Mouse (Mus musculus): ENCODE measurements around the gene Ankrd13b. TPM values are rescaled to one million over a fixed set of nuclear protein-coding genes. Genes with fewer than 3 reads are reported as not detected.

Ankrd13b gene
- polyA plus RNA-seq, 1 experiment from 2014 or later = 7.1 TPM

- ATAC-seq (ENCODE audit: borderline replicate concordance, extremely low read depth, low FRiP score, low TSS enrichment) = no peak
- Histone ChIP-seq H3K27ac (no peak overlapping the region), H3K4me3 (no peak overlapping the region), H3K27me3 (no peaks in the 10 kb centered on the region), H3K4me1 (peaks cover 23% of the 10 kb centered on the region), H3K4me2 (no peak overlapping the region), H3K9me3 (no peaks in the 10 kb centered on the region), H3K36me3 (peaks cover 61% of the 10 kb centered on the region), H3K9ac (no peak overlapping the region)
- 84% methylated on average over 22 of the region's 22 CpGs for WGBS
These were observed 16.0 kb upstream of the Ankrd13b start for GRCm38 (mm10) chr11:77505291-77505980.

GRCm38 (mm10) chr11:77504377-77504776 lies 14.9 kb upstream of the Ankrd13b start:
- peaks cover 71% of the 10 kb centered on the region for H3K36me3 ChIP-seq
- no peak overlapping the region for H3K27ac ChIP-seq
- WGBS = 86% methylated on average over 19 of the region's 19 CpGs
- H3K4me2 ChIP-seq = no peak overlapping the region
- H3K9me3 ChIP-seq = no peaks in the 10 kb centered on the region
- no peak overlapping the region for H3K9ac ChIP-seq
- no peak overlapping the region for H3K4me3 ChIP-seq
- ATAC-seq (ENCODE audit: borderline replicate concordance, extremely low read depth, low FRiP score, low TSS enrichment) = no peak
- no peaks in the 10 kb centered on the region for H3K27me3 ChIP-seq
- H3K4me1 ChIP-seq = peaks cover 25% of the 10 kb centered on the region

- H3K4me3 ChIP-seq = no peak overlapping the region
- no peak overlapping the region for H3K9ac ChIP-seq
- no peak overlapping the region for H3K4me2 ChIP-seq
- no peak overlapping the region for H3K27ac ChIP-seq
- no peaks in the 10 kb centered on the region for H3K9me3 ChIP-seq
- H3K36me3 ChIP-seq = peaks cover 73% of the 10 kb centered on the region
- ATAC-seq (ENCODE audit: borderline replicate concordance, extremely low read depth, low FRiP score, low TSS enrichment) = peak; percentile 12; the same call in 1 of the 2 replicates
- no peaks in the 10 kb centered on the region for H3K27me3 ChIP-seq
- peaks cover 24% of the 10 kb centered on the region for H3K4me1 ChIP-seq
- 73% methylated on average over 3 of the region's 3 CpGs for WGBS
These were observed 14.0 kb upstream of the Ankrd13b start for GRCm38 (mm10) chr11:77503511-77503910.

DNA sequence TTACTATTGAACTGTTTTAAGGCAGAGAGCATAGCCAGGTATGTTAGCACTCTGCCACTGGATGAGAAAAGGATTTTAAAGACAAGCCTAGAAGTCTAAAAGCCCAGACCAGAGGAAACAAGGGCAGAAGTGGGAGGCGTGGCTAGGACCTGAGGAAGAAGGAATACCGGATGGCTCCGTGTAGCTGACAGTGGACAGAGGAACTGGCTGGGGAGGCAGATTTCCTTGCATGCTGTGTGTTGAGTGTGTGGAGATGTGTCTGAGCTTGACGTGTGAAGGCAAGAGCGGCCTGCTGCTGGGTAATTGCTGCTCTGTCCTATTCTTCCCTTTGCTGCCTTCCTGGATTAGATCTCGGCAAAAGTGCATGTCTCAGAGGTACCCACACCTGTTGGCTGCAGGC lies 13.0 kb upstream of the Ankrd13b start:
- H3K9ac ChIP-seq = no peak overlapping the region
- H3K4me1 ChIP-seq = peaks cover 28% of the 10 kb centered on the region
- H3K4me3 ChIP-seq = no peak overlapping the region
- H3K36me3 ChIP-seq = peaks cover 69% of the 10 kb centered on the region
- no peak overlapping the region for H3K4me2 ChIP-seq
- H3K27ac ChIP-seq = no peak overlapping the region
- 75% methylated on average over 6 of the region's 6 CpGs for WGBS
- H3K9me3 ChIP-seq = no peaks in the 10 kb centered on the region
- H3K27me3 ChIP-seq = no peaks in the 10 kb centered on the region
- ATAC-seq (ENCODE audit: borderline replicate concordance, extremely low read depth, low FRiP score, low TSS enrichment) = no peak

DNA sequence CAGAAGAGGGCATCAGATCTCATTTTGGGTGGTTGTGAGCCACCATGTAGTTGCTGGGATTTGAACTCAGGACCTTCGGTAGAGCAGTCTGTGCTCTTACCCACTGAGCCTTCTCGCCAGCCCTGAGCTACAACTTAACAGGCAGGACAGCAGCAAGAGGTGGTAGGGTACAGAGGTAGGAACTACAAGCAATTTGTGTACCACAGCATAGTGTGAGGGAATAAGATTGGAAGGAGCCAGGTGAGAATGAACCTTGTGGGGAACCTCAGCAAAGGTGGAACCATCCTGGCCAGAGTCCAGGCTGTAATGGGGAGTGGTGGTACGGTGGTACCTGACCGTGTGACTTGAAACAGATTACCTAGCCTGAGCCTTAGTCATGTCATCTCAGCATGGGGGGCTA lies 12.5 kb upstream of the Ankrd13b start:
- 89% methylated on average over 4 of the region's 4 CpGs for WGBS
- Histone ChIP-seq H3K36me3 (peaks cover 64% of the 10 kb centered on the region), H3K4me3 (no peak overlapping the region), H3K4me2 (no peak overlapping the region), H3K4me1 (peaks cover 33% of the 10 kb centered on the region), H3K27ac (no peak overlapping the region), H3K9ac (no peak overlapping the region), H3K27me3 (no peaks in the 10 kb centered on the region), H3K9me3 (no peaks in the 10 kb centered on the region)
- no peak for ATAC-seq (ENCODE audit: borderline replicate concordance, extremely low read depth, low FRiP score, low TSS enrichment)

DNA sequence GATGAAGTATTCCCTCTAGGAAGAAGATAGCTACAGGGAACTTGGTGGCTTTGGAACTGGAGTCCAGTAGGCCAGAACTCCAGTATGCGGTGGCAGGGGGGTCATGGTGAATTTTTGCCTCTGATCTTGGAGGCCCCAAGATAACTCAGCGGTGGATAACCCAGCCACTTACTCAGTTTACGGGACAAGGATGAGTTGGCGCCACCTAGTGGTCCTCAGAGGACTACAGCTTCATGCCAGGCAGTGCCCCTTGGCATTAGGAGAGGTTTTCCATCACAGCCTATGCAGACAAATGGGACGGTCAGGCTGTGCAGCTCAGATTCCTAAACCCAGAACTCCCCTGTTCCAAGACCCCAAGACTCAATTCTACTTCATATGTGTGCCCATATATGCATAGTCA lies 11.9 kb upstream of the Ankrd13b start:
- Histone ChIP-seq H3K27ac (no peak overlapping the region), H3K36me3 (peaks cover 58% of the 10 kb centered on the region), H3K4me3 (no peak overlapping the region), H3K4me1 (peaks cover 36% of the 10 kb centered on the region), H3K27me3 (no peaks in the 10 kb centered on the region), H3K9ac (no peak overlapping the region), H3K9me3 (no peaks in the 10 kb centered on the region), H3K4me2 (no peak overlapping the region)
- no peak for ATAC-seq (ENCODE audit: borderline replicate concordance, extremely low read depth, low FRiP score, low TSS enrichment)
- WGBS = 23% methylated on average over 5 of the region's 5 CpGs

- Histone ChIP-seq H3K4me2 (no peak overlapping the region), H3K4me1 (peaks cover 44% of the 10 kb centered on the region), H3K27me3 (no peaks in the 10 kb centered on the region), H3K4me3 (no peak overlapping the region), H3K27ac (no peak overlapping the region), H3K9ac (no peak overlapping the region), H3K9me3 (no peaks in the 10 kb centered on the region), H3K36me3 (peaks cover 51% of the 10 kb centered on the region)
- no peak for ATAC-seq (ENCODE audit: borderline replicate concordance, extremely low read depth, low FRiP score, low TSS enrichment)
- 75% methylated on average over 17 of the region's 17 CpGs for WGBS
These were observed 11.2 kb upstream of the Ankrd13b start for GRCm38 (mm10) chr11:77500361-77501325.

DNA sequence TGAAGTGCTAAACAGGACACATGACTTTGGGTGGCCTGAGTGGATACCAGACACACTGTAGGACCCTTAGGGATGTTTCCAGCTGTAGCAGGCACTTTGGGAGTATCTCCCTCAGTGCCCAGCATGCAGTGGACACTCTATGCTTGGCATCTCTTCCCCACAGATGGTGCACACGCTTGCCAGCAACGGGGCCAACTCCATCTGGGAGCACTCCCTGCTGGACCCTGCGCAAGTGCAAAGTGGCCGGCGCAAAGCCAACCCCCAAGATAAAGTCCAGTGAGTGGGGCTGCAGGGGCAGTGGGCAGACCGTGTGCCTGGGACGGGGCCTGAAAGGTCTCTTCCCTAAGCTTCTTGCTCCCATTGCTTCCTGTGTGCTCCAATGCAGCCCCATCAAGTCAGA lies 9.9 kb upstream of the Ankrd13b start:
- H3K4me1 ChIP-seq = peaks cover 57% of the 10 kb centered on the region
- 81% methylated on average over 7 of the region's 7 CpGs for WGBS

DNA sequence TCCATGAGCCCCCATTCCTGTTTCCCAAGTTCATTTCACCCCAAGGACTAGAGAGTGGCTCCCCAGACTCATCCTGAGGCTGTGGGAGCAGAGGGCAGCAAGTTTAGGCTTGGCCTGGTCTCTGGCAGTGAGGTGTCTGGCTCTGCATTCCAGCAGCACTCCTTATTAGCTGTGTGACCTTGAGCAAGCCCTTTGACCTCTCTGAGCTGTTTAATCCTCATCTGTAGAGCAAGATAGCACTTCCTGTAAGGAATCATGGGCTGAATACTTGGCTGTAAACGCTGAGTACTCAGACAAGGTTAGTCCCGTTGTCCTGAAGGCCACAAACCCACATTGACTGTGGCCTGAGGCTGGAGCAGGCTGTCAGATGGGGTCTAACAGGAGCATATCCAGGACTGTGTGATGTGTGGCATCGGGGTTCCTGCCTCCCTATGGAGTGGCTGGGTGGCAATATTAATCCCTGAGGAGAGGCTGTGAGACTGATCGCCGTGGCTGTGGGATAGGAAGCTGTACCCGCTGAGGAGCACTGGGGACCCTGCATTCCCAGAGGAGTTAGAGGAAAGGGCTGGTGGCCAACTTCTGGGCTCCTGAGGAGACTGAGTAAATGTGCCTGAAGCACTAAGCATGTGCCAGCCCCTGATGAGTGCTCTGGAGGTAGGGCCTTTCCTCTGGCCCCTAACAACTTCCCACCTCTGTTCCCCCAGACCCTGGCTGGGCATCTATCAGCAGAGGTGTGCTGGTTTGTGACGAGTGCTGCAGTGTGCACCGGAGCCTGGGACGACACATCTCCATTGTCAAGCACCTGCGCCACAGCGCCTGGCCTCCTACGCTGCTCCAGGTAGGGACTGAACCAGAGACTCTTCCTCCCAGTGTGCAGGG lies 9.0 kb upstream of the Ankrd13b start:
- no peaks in the 10 kb centered on the region for H3K9me3 ChIP-seq
- no peaks in the 10 kb centered on the region for H3K27me3 ChIP-seq
- H3K4me3 ChIP-seq = no peak overlapping the region
- H3K4me1 ChIP-seq = peaks cover 63% of the 10 kb centered on the region
- no peak overlapping the region for H3K4me2 ChIP-seq
- 77% methylated on average over 12 of the region's 12 CpGs for WGBS
- no peak overlapping the region for H3K9ac ChIP-seq
- H3K36me3 ChIP-seq = peaks cover 29% of the 10 kb centered on the region
- ATAC-seq (ENCODE audit: borderline replicate concordance, extremely low read depth, low FRiP score, low TSS enrichment) = no peak
- peak overlapping the region; percentile 68 for H3K27ac ChIP-seq

More for the DNA sequence above, 9.9 kb upstream of the Ankrd13b start:
- Histone ChIP-seq H3K27me3 (no peaks in the 10 kb centered on the region), H3K4me3 (no peak overlapping the region), H3K36me3 (peaks cover 38% of the 10 kb centered on the region), H3K9me3 (no peaks in the 10 kb centered on the region), H3K9ac (no peak overlapping the region), H3K4me2 (no peak overlapping the region), H3K27ac (no peak overlapping the region)
- no peak for ATAC-seq (ENCODE audit: borderline replicate concordance, extremely low read depth, low FRiP score, low TSS enrichment)

DNA sequence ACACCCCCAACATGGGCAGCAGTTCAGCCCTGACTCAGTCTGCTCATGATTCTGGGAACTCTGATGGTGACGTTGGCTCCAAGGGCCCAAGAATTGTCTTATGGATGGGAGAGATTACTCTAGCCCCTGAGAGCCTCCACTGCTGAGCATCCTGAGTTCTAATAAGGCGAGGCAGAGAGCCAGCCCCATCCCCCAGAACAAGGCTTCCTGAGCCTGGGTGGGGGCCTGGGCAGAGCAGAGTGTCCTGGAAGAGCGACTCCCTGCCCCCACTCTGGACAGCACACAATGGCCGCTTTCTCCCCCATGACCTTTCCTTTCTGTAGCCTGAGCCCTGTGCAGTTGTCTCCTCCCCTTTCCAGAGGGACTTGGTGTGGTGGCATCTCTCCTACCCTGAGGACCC lies 8.4 kb upstream of the Ankrd13b start:
- Histone ChIP-seq H3K4me1 (peaks cover 58% of the 10 kb centered on the region), H3K36me3 (peaks cover 27% of the 10 kb centered on the region), H3K9me3 (no peaks in the 10 kb centered on the region), H3K4me3 (no peak overlapping the region), H3K4me2 (no peak overlapping the region), H3K27me3 (no peaks in the 10 kb centered on the region), H3K27ac (peak overlapping the region; percentile 68), H3K9ac (no peak overlapping the region)
- no peak for ATAC-seq (ENCODE audit: borderline replicate concordance, extremely low read depth, low FRiP score, low TSS enrichment)
- WGBS = 43% methylated on average over 4 of the region's 4 CpGs

DNA sequence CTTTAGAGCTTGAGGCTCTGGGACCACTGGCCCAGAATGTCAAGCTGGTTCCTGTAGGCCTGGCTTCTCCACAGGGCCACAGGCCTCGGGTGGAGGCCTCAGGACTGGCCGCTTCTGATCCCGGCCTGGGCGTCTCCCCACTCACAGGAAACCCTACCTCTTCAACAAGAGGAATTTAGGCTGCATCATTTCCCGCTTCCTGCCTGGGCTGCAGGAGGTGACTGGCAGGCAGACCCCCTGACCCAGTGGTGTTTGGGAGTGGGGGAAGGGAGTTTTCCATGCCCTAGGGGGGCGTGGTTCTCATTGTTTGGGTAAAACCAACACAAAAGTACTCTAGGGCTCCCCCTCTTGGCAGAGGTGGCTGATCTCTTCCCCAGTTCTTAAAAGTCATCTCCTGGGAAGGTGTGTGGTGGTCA lies 7.9 kb upstream of the Ankrd13b start:
- no peaks in the 10 kb centered on the region for H3K9me3 ChIP-seq
- H3K4me2 ChIP-seq = peak overlapping the region; percentile 13
- peaks cover 60% of the 10 kb centered on the region for H3K4me1 ChIP-seq
- ATAC-seq (ENCODE audit: borderline replicate concordance, extremely low read depth, low FRiP score, low TSS enrichment) = no peak
- WGBS = 18% methylated on average over 6 of the region's 6 CpGs
- no peaks in the 10 kb centered on the region for H3K27me3 ChIP-seq
- no peak overlapping the region for H3K9ac ChIP-seq
- peak overlapping the region; percentile 90 for H3K27ac ChIP-seq
- no peak overlapping the region for H3K4me3 ChIP-seq
- H3K36me3 ChIP-seq = peaks cover 22% of the 10 kb centered on the region

All from lung, embryonic 15.5 days (tissue).